Mouse (Mus musculus): ENCODE measurements around the gene Nr1h2. TPM values are rescaled to one million over a fixed set of nuclear protein-coding genes. Genes with fewer than 3 reads are reported as not detected.
A peak's percentile ranks its signal among the peaks of the same experiment; 100 is the strongest.

The Nr1h2 gene
- polyA plus RNA-seq, 1 experiment from 2014 or later = 71.3 TPM

- 94% methylated on average over 11 of the region's 11 CpGs for WGBS
- Histone ChIP-seq H3K9ac (ENCODE audit: low read depth, low read length) (no peak overlapping the region), H3K4me1 (replicated peaks; ENCODE audit: control insufficient read depth, insufficient read depth, low read length) (no peaks in the 10 kb centered on the region), H3K9me3 (ENCODE audit: control insufficient read depth) (no peaks in the 10 kb centered on the region), H3K36me3 (ENCODE audit: control insufficient read depth, insufficient read depth) (peaks cover 53% of the 10 kb centered on the region), H3K27me3 (replicated peaks; ENCODE audit: control insufficient read depth, insufficient read depth, low read length) (no peaks in the 10 kb centered on the region), H3K27ac (ENCODE audit: low read depth, low read length) (no peak overlapping the region; the same call in 1 of the 2 replicates), H3K4me3 (ENCODE audit: low read depth, low read length) (no peak overlapping the region), H3K4me2 (replicated peaks; ENCODE audit: low read depth) (no peak overlapping the region)
- ATAC-seq = no peak
- TF ChIP-seq CTCF (IDR thresholded peaks at IDR 0.05; ENCODE audit: low read depth) = no peak
Observed at GRCm38 (mm10) chr7:44542555-44542954, 11.2 kb downstream of the Nr1h2 start.

- TF ChIP-seq CTCF (IDR thresholded peaks at IDR 0.05; ENCODE audit: low read depth) = 0 out of 2 replicates have a peak, but pooled peaks have one; percentile 4
- no peak for ATAC-seq
- no peaks in the 10 kb centered on the region for H3K9me3 ChIP-seq (ENCODE audit: control insufficient read depth)
- H3K4me1 ChIP-seq (replicated peaks; ENCODE audit: control insufficient read depth, insufficient read depth, low read length) = no peaks in the 10 kb centered on the region
- no peak overlapping the region for H3K27ac ChIP-seq (ENCODE audit: low read depth, low read length)
- peaks cover 71% of the 10 kb centered on the region for H3K36me3 ChIP-seq (ENCODE audit: control insufficient read depth, insufficient read depth)
- no peak overlapping the region for H3K4me2 ChIP-seq (replicated peaks; ENCODE audit: low read depth)
- H3K27me3 ChIP-seq (replicated peaks; ENCODE audit: control insufficient read depth, insufficient read depth, low read length) = no peaks in the 10 kb centered on the region
- no peak overlapping the region for H3K4me3 ChIP-seq (ENCODE audit: low read depth, low read length)
- 91% methylated on average over 41 of the region's 41 CpGs for WGBS
- no peak overlapping the region for H3K9ac ChIP-seq (ENCODE audit: low read depth, low read length)
Observed at GRCm38 (mm10) chr7:44538756-44539624, 14.8 kb downstream of the Nr1h2 start.

GRCm38 (mm10) chr7:44537496-44537895, 16.3 kb downstream of the Nr1h2 start:
- WGBS = 89% methylated on average over 13 of the region's 13 CpGs
- no peak for ATAC-seq
- TF ChIP-seq CTCF (IDR thresholded peaks at IDR 0.05; ENCODE audit: low read depth) = no peak
- Histone ChIP-seq H3K9ac (ENCODE audit: low read depth, low read length) (no peak overlapping the region), H3K4me1 (replicated peaks; ENCODE audit: control insufficient read depth, insufficient read depth, low read length) (no peaks in the 10 kb centered on the region), H3K36me3 (ENCODE audit: control insufficient read depth, insufficient read depth) (peaks cover 65% of the 10 kb centered on the region), H3K27ac (ENCODE audit: low read depth, low read length) (no peak overlapping the region), H3K4me3 (ENCODE audit: low read depth, low read length) (no peak overlapping the region), H3K9me3 (ENCODE audit: control insufficient read depth) (no peaks in the 10 kb centered on the region), H3K27me3 (replicated peaks; ENCODE audit: control insufficient read depth, insufficient read depth, low read length) (no peaks in the 10 kb centered on the region), H3K4me2 (replicated peaks; ENCODE audit: low read depth) (no peak overlapping the region)

- TF ChIP-seq CTCF (IDR thresholded peaks at IDR 0.05; ENCODE audit: low read depth) = no peak
- H3K9ac ChIP-seq (ENCODE audit: low read depth, low read length) = no peak overlapping the region
Observed at GRCm38 (mm10) chr7:44537009-44537408, 16.7 kb downstream of the Nr1h2 start.

GRCm38 (mm10) chr7:44536590-44536968, 17.2 kb downstream of the Nr1h2 start:
- no peak for ATAC-seq
- no peak for TF ChIP-seq CTCF (IDR thresholded peaks at IDR 0.05; ENCODE audit: low read depth)
- Histone ChIP-seq H3K27ac (ENCODE audit: low read depth, low read length) (no peak overlapping the region), H3K9ac (ENCODE audit: low read depth, low read length) (no peak overlapping the region), H3K4me3 (ENCODE audit: low read depth, low read length) (no peak overlapping the region), H3K4me1 (replicated peaks; ENCODE audit: control insufficient read depth, insufficient read depth, low read length) (no peaks in the 10 kb centered on the region), H3K36me3 (ENCODE audit: control insufficient read depth, insufficient read depth) (peaks cover 57% of the 10 kb centered on the region), H3K9me3 (ENCODE audit: control insufficient read depth) (no peaks in the 10 kb centered on the region), H3K27me3 (replicated peaks; ENCODE audit: control insufficient read depth, insufficient read depth, low read length) (no peaks in the 10 kb centered on the region), H3K4me2 (replicated peaks; ENCODE audit: low read depth) (no peak overlapping the region)
- WGBS = 80% methylated on average over 6 of the region's 6 CpGs

More at GRCm38 (mm10) chr7:44537009-44537408, 16.7 kb downstream of the Nr1h2 start:
- Histone ChIP-seq H3K27ac (ENCODE audit: low read depth, low read length) (no peak overlapping the region), H3K4me2 (replicated peaks; ENCODE audit: low read depth) (no peak overlapping the region), H3K27me3 (replicated peaks; ENCODE audit: control insufficient read depth, insufficient read depth, low read length) (no peaks in the 10 kb centered on the region), H3K9me3 (ENCODE audit: control insufficient read depth) (no peaks in the 10 kb centered on the region), H3K4me3 (ENCODE audit: low read depth, low read length) (no peak overlapping the region), H3K36me3 (ENCODE audit: control insufficient read depth, insufficient read depth) (peaks cover 60% of the 10 kb centered on the region), H3K4me1 (replicated peaks; ENCODE audit: control insufficient read depth, insufficient read depth, low read length) (no peaks in the 10 kb centered on the region)
- WGBS = 72% methylated on average over 7 of the region's 7 CpGs
- ATAC-seq = no peak

GRCm38 (mm10) chr7:44535657-44536589, 17.8 kb downstream of the Nr1h2 start:
- TF ChIP-seq CTCF (IDR thresholded peaks at IDR 0.05; ENCODE audit: low read depth) = no peak
- Histone ChIP-seq H3K27ac (ENCODE audit: low read depth, low read length) (no peak overlapping the region), H3K4me2 (replicated peaks; ENCODE audit: low read depth) (no peak overlapping the region), H3K27me3 (replicated peaks; ENCODE audit: control insufficient read depth, insufficient read depth, low read length) (no peaks in the 10 kb centered on the region), H3K4me3 (ENCODE audit: low read depth, low read length) (no peak overlapping the region), H3K9me3 (ENCODE audit: control insufficient read depth) (no peaks in the 10 kb centered on the region), H3K9ac (ENCODE audit: low read depth, low read length) (no peak overlapping the region), H3K4me1 (replicated peaks; ENCODE audit: control insufficient read depth, insufficient read depth, low read length) (no peaks in the 10 kb centered on the region), H3K36me3 (ENCODE audit: control insufficient read depth, insufficient read depth) (peaks cover 52% of the 10 kb centered on the region)
- no peak for ATAC-seq
- 93% methylated on average over 27 of the region's 27 CpGs for WGBS
